Mouse (Mus musculus) A20 (cell line): ENCODE results near the gene Zfp352.
"Not testable (repeated sequence)": the region's sequence is repeated elsewhere in the genome, so short reads cannot be mapped to it uniquely, and the experiment has no call there.

Experiments
- DNase-seq: peaks from one replicate; pipeline ENCODE4 v3.0.0-alpha.2; 2011; ENCODE audit warnings: low read depth, low spot score

Zfp352 gene

DNA sequence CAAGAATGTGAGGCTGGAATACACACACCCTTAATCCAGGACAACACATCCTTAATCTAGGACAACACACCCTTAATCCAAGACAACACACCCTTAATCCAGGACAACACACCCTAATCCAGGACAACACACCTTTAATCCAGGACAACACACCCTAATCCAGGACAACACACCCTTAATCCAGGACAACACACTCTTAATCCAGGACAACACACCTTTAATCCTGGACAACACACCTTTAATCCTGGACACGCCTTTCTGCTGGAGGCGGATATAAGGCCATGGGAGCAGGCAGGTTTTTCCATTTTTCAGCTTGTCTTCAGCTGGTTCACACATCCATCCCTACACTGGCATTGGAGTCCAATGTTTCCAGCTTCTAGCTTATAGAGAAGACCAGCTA is at the start of gene Zfp352:
Gene Zfp352, plus strand, starts transcription at position 301 of the 400 bp plus-strand sequence.
- no peak for DNase-seq

GRCm38 (mm10) chr4:90170890-90171483 is 47.6 kb upstream of the Zfp352 start:
- DNase-seq: peak; percentile 15

DNA sequence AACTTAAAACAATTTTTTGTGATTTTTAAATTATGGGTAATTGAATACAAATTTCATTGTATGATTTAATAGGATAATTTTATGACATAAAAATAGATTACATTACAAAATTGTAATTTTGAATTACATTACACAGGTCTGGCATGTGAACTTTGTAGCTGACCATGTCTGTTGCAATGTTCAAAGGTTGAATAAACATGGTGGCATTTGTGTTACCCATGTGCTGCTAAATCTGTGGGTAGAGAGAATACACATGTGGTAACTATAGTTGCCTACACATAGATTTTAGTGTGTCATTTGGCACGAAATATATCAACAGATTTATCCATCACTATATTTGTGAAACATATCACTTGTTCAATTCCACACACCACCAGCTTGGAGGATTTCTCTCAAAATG is 44.6 kb upstream of the Zfp352 start:
- no peak for DNase-seq

- DNase-seq: no peak
Observed at GRCm38 (mm10) chr4:90203421-90203820, 15.2 kb upstream of the Zfp352 start.

GRCm38 (mm10) chr4:90211475-90211874 is 7.1 kb upstream of the Zfp352 start:
- no peak for DNase-seq

- DNase-seq: no peak
Observed at GRCm38 (mm10) chr4:90212076-90212475, 6.5 kb upstream of the Zfp352 start.

DNA sequence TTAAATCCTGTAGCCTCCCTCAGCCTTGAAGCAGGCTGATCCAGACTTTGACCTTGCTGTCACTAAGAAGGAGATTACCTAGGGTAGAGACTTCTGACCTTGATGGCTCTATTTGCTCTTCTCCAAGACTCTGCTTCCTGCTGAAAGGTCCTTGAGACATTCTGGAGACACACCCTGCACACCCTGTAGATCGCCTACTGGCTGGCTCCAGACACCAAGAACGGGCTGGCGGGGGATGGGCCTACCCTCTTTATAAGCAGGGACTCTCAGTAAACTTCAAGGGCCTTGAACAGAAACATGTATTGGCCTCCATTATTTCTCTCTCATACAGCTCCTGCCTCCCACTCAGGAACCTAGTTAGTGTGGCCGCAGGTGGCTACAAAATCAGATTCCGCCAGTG is 17.0 kb downstream of the Zfp352 start:
- DNase-seq: not testable (repeated sequence)

- DNase-seq: no peak
Observed at GRCm38 (mm10) chr4:90269781-90270180, 51.2 kb downstream of the Zfp352 start.
